Mouse (Mus musculus) lung, postnatal 36 days (tissue): ENCODE measurements around the gene Cacna1c.

Experiments used
- DNase-seq: peaks from one replicate; pipeline ENCODE4 v3.0.0; 2022; ENCODE audit warnings: mixed read lengths

Cacna1c gene

DNA sequence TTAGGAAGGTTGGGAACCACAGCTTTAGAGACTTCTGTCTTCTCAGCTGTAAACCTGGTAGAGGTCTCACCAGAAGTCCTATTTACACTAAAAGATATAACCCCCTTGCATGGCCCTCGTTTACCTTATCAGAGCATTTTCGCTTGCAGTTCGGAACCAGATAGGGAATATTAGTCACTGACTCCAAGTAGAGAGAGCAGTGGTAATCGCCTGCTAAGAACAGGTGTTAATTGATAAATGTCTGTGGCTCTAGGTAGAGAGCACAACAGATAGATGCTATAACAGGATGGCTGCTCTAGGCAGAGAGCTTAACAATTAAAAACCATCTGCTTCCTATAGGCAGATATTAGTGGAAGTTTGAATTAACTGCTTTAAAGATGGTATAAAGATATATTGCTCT is 657.6 kb downstream of the Cacna1c start:
- DNase-seq = no peak
